Mouse (Mus musculus) kidney, adult 8-10 months (tissue): ENCODE results near the gene Acox2.
A peak's percentile ranks its signal among the peaks of the same experiment; 100 is the strongest.
"Not testable (repeated sequence)": the region's sequence is repeated elsewhere in the genome, so short reads cannot be mapped to it uniquely, and the experiment has no call there.

Source experiments
- DNase-seq, 2 experiments: peaks; one replicate each; pipeline ENCODE4 v3.0.0; 2022

Acox2 gene

DNA sequence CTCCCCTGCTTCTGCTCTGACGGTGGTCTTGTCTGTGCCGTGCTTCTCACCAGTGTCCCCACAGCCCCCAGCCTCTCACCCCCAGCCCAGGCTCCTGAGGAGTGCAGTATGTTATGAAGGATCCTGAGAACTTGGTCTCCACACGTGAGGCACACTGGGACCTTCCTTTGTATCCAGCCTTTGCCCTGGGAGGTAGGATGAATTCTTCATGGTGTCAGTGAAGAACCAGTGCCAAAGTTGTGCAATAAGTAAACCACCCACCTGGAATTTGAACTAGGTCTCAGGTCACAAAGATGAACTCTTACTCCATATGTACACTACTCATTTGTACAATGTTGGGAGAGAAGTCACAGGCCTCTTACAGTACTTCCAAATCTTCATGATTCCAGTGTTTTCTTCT lies at the start of gene Acox2:
TSS of gene Acox2 (minus strand) at position 188 of the 400 bp plus-strand sequence.
- peak; percentile 76 to 86 for DNase-seq

DNA sequence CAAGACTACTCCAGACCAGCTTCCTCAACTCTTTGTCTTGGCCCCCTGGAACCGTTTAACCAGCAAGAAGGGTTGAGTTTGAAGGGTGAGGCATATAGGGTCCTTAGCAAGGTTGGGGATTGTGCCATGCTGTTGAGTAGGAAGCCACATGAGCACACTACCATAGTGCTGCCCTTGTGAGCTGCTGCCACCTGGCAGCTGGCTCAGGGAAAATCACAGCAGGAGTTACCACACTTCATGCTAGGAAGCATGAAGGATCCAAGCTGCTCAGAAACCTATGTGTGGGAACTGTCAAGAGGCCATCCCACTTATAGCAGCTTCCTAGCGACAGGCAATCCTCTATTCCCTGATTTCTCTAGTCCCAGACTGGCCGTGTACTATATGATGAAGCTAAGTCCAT lies 49.5 kb upstream of the Acox2 start:
- DNase-seq, result no peak

DNA sequence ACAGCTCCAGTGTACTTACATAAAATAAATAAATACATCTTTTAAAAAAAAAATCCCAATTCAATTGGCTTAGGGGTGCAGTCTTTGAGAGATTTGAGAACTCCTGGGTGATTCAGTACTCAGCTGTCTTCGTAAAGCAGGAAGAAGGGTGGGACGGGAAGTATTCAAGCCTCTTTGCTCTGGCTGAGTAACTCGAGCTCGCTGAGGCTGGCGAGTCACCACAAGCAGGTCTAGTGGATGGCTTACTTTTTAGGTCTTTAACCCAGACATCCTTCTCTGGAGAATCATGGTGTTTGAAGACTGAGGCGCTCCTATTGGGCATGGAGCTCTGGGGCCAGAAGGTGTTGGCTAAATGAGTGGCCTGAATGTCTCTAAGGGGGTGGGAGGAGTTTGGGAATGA lies 47.7 kb upstream of the Acox2 start:
- no peak for DNase-seq

DNA sequence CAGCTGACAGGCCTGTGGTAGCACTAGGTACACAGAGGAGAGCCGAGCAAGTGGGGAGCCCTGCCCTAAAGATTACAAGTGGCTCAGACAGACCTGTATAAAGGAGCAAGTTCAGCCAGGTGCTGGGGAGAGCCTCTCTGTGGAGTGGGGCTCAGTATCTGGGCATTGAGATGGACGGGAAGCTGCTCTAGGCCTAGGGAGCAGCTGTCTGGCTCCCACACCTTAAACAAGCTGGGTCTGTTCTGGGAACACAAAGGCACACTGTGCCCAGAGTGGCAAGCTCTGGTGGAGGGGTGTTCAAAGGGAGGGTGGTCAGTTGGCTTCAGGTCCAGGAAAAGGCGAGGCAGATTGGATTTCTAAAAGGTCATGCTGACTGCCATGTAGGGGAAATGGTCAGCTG lies 45.9 kb upstream of the Acox2 start:
- DNase-seq, result no peak

DNA sequence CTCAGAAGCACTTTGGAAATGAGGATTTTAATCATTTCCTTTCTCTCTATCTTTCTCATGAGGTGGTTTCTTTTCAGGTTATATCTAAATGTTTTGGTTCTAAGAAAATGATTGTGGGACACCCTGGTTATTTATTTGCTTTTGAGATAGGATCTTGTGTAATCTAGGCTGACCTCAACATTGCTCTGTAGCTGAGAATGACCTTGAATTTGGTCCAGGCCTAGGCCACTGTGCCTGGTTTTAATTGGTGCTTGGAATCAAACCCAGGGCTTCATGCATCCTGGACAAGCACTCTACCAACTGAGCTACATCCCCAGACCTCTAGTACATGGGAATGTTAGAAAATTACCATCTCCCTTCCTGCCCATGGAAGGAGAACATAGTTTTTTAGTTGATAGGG lies 44.9 kb upstream of the Acox2 start:
- DNase-seq, result no peak

DNA sequence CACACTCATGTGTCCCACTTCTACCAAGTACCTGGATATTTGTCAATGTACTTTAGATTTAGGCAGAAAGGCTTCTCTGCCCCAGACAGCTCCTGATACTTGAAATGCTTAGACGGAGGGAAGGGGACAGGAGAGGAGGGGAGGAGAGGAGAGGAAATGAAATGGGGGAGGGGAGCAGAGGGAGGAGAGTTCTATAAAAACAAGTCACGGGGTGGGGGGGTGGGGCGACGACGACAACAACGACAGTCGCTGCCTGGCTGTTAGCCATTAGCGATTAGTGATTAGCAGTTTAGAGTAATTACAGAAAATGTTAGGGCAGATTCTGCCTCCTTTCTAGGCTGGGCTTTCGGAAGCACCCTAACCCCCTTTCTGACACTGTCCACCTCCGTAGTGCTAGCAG lies 43.5 kb upstream of the Acox2 start:
- no peak for DNase-seq

DNA sequence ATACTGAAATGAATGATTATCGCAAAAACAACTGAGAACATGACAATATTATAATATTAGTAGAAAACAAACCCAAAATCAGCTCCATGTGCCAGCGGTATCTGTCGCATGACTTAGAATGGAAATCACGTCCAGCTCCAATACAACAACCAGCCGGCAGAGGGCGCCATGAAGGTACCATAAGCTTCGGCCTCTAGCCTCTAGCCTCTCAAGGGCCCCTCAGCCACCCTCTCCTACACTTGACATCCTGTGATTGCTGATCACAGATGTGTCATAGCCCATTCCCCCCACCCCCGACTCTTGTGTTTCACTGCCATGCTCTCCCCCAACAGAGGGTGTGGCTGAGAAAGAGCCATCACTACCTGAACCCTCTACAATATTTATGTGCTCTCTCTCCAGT lies 41.1 kb upstream of the Acox2 start:
- DNase-seq, result peak in 1 of 2 experiments; percentile 81

DNA sequence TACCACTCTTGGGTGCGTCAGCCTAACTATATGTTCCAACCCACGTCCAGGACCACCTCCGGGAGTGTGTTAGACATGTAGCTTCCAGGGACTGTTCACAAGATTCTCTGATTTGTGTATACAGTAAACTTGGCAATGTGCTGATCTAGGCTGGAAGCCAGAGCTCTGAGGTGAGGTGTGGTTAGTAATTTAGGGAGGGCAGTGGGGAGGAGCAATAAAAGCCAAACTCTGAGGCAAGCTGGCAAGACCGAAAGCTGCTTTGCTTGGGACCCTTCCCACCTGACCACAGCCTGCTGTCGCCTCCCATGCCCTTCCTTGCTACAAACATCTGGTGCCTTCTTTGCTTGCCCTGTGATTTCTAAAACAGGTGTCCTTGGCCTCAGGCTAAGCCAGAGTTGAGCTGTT lies 38.7 kb upstream of the Acox2 start:
- DNase-seq, result no peak

DNA sequence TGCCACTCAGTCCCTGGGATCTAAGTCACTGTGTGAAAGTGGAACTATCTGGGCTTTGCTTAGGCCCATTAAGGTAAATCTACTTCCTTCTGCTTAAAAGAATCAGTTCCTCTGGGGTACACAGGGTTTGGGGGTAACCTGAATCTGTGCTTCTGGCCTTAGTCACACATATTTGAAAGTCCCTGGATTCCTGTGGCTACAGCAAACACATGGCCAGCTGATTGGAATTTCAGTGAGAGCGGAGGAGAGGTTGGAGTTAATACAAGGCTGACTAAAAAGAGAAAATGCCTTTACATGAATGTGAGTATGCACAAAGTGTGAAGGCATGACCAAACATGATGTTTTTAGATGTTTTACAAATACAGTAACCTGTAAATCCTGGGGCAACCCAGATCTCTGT lies 35.1 kb upstream of the Acox2 start:
- no peak for DNase-seq

DNA sequence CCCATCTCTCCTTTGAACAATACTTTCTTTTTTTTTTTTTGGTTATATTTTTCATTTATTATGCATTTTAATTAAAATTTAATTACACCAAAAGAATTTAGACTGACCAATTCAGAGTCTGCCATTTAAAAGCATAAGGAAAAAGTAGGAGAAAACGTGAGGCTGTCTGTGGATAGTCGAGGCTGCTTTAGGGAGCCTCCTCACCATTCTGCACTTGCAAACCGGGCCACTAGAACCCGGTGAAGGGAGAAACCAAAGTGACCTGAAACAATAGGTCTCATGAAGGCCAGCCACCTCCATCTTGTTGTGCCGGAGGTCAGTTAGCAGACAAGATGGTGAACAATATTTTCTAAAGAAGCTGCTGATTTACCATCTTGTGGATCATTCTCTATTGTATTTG lies 27.4 kb upstream of the Acox2 start:
- DNase-seq, result peak in 1 of 2 experiments; percentile 66

DNA sequence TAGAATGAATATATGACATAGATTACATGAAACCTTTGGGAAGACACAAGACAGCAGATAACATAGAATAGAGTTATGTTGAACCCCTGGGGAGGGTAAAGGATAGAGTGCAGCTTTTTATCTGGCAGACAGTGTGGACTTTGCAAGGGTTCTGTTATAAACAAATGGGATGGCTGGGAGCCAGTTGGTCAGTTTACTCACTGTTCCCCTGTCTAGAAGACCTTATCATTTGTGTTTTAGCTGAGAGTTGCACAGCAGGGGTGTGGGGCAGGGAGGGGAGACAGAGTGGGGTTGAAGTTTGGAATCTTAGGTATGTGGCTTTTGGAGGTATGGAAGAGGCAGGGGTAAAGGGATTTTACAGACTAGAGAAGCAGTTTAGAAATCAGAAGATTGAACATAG lies 24.6 kb upstream of the Acox2 start:
- DNase-seq, result no peak

DNA sequence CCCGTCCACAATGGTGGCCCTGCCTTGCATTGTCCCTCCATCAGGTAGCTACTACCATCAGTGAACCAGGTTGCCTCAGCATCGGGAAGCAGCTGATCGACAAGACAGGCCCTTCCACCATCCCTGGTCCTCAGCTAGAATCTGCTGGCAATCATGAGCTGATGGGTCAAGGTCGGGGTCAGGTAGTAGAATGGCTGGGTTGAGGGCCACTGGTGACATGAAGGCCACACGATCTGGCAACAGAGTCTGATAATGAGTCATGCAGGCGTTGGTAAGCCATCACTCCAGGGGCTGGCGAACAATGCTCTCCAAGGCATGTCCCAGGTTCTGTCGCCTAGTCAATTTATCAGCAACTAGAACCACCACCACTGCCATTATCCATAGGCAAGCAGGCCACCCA lies 12.1 kb upstream of the Acox2 start:
- not testable (repeated sequence) for DNase-seq

DNA sequence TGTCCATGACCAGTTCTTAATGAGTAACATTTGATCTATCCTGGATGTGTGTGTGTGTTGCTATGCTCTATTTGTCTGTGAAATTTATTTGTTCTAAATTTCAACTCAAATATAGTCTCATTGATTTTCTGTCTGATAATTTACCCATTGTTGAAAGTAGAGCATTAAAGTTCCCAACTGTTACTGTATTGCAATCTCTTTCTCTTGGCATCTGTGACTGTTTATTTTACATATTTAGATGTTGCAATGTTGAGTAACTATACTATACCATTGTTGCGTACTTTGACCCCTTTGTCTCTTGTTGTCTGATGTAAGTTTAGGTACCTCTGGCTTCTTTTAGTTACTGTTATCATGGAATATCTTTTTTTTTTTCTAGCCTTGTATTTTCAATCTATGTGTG lies 5.2 kb upstream of the Acox2 start:
- DNase-seq, result no peak

DNA sequence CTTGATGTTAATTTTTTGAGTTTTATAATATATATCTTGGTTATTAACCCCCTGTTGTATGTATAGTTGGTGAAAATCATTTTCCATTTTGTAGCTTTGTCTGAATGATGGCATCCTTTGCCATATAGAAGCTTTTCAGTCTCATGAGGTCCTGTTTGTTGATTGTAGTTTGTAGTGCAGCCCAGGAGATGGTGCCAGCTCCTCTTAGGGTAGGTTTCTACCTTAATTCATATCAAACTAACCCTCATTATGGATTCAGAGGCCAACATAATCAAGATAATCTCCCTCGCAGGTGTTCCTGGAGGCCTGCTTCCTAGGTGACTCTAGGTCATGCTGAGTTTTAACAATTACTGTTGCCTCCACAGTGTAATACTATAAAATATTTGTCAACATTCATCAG lies 3.1 kb upstream of the Acox2 start:
- DNase-seq, result peak in 1 of 2 experiments; percentile 43

DNA sequence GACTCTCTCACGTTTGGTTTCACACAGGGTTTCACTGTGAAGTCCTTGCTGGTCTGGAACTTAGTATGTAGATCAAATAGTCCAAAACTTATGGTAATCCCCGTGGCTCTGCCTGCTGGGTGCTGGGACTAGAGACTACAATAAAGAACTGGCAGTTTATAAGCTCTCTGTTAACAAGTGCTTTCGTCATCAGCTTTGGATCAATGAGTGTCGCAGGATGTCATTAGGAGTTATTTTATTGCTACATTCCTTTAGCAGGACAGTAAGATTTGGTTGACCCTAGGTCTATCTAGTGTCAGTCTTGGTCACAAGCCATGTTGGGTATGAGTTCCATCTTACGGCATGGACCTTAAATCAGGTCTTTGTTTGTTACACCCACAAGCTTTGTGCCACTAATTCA lies 1.1 kb upstream of the Acox2 start:
- no peak for DNase-seq

DNA sequence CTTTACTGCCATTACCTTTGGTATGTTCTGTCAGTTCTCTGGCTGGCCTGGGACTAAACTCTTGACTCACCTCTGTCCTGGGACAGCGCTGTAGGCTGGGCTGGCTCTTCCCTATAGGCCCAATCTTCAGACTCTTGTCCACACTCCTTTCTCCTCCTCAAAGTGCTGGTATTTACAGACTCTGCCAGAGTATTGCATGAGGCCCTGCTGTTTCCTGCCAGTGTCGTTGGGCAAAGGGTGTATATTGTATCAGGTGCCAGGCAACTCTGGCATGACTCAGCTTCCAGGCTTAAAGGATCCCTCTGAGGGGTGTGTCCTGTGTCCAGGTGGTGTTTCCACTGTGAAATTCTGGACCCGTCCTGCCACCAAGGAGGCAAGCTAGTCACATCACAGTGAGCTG lies 401 bp downstream of the Acox2 start:
- peak; percentile 32 to 52 for DNase-seq

DNA sequence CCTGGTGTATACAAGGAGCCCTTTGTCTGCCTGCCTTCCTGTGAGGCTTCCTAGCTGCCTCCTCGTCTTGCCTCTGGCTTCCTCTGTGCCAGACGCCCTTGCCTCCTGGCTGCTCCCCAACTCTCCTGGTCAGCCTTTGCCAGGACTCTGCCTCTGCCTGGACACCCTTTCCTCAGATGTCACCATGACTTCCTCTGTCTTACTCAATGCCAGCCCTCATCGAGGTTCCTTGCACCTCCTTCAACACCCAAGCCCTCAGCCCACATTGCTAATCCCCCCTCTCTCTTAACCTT lies 872 bp downstream of the Acox2 start:
- DNase-seq, result peak; percentile 63 to 74

DNA sequence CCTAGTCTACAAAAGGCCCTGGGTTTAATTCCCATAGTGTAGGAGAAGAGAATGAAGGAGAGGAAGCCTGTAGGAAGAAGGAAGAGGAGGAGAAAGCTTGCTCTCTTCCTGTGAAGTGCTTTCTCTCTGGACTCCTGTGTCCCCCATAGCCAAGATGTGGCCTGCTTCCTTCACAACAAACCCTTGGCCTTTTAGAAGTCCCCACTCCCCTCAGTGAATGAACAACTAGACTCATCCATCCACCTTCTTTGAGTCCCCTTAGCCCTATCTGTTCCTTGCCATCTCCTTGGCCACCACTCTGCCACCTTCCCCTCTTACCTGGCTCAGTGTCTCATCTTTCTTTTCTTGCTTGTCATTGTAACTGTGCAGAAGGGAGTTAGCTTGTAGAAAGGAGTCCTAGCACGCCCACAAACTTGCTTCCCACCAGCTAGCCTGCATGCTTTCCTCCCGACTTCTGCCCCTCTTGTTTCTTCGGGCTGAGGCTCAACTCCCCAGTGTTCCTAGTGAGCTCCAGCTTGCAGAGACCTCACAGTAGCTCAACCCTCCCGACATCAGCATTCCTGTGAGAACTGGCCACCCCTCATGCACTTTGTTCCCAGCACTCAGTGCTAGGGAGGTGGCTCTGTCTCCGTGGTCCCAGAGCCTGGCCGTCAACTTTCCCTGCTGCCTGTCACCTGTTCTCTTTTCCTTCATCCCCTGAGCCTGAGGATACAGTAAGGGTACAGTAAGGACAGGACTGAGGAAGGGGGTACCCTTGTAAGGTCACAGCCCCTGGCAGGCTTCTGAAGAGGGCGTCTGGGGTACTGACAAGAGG lies 1.4 kb downstream of the Acox2 start:
- peak; percentile 29 to 37 for DNase-seq

DNA sequence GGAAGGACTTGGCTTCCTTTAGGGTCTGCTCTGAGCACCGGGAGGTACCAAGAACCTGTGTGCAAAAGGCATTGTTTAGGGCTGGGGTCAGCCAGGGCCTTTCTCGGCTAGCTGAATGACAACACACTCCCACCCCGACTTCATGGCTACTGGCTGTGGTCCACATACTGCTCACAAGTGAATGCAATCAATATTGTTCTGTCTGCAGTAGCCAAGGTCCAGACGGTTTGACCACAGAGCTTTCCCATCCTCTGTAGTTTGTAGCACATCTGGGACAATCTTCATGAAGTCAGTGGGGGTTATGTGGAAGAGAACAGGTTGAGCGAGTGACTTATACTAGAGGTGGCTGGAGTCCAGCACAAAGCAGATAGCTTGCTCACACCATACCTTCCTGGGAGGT lies 2.3 kb downstream of the Acox2 start:
- DNase-seq, result no peak

DNA sequence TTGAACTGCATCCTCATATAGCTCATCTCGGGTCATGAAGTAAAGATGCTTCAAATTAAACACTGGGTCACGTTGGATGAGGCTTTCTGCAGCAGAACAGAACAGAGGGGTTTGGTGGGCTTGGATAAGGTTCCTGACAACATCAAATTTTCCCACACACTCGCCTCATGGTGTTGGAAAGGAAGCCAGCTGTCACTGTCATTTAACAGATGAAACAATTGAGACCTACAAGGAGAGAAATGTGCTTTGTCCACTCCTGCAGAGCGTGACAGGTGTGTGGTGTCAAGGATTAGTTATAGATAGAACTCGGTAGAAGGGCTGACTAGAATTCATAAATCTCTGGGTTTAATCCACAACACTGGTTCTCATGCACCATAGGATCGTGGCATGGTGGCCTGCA lies 3.1 kb downstream of the Acox2 start:
- DNase-seq, result no peak

DNA sequence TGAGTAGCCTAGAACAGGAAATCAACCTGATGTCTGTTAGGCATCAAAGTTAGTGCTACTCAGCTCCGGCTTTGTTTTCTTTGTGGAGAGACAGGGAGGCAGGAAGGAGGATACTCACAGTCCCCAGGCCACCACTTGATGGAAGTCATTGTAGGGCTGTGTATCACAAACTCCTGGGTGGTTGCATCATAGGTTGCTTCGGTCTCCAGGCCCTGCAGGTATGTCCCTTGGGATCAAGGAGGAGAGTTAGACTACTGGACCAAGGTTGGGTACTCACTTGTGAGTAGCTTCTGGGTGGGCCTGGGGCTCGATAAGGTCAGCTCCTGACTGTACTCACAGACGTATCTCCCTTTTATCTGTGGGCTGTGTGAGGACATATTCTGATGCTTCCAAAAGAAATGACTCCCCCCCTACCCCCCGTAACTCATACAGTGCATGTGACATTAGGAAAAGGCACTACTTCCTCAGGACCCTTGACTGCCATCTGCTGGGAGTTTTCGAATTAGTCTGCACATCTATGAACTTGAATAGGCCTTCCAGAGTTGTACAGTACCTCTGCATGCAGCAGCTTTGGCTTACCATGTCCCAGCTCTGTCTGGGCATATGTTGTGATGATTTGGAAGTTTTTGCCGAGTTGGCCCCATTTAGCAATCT lies 4.0 kb downstream of the Acox2 start:
- peak; percentile 60 to 82 for DNase-seq

DNA sequence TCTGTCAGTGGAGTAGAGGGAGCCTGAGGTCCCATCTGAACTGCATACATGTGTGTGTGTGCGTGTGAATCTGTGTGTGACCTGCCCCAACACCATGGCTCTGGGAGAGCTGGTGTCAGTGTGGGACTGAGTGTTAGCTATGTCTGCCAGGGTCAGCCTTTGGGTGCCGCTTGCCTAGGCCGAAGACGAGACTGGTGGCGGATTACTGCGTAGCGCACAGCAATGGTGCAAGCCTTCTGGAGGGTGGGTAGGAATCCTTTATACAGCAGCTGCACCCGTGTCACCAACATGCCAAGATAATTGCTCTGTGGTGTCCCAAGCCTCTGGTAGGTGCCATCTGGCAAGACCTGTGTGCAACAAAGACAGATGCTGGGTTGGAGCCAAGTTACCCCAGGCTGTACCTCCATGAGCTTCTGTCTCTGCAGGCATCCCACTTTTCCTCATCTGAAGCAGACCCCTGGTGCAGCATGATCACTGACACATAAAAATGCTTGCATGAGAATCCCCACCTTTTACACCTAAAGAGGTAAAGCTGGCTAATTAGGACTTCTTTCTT lies 7.7 kb downstream of the Acox2 start:
- DNase-seq, result no peak

DNA sequence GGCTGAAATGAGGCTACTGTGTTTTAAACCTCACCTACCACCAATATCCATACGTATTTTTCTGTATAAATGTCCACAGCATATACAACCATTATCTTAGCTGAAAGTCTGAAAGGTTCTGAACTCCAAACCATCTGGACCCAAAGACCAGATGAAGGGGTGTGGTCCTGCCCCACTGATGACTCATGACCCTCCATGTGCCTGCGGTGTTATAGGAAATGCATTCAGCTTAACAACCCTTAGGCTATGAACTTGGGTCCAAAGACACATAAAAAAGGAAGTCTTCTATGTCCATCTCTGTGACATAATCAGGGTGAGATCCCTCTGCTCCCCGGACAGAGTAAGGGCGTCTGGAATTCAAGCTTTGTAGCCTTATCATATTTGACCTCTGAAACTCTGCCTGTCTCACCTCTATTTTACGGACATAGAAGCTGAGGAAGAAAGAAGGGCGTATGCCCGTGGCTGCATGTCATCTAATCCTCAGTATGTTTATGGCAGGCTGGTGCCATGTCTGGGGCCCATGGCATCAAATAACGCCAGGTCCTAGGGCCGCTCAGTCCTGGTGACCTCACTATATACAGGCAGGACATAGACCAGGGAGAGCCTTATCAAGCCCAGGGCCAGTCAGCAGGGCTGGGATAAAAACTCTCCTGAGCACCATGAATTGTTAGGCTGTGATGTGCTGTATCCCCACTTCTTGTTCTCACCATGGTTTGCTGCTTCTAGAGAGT lies 8.8 kb downstream of the Acox2 start:
- DNase-seq, result no peak

DNA sequence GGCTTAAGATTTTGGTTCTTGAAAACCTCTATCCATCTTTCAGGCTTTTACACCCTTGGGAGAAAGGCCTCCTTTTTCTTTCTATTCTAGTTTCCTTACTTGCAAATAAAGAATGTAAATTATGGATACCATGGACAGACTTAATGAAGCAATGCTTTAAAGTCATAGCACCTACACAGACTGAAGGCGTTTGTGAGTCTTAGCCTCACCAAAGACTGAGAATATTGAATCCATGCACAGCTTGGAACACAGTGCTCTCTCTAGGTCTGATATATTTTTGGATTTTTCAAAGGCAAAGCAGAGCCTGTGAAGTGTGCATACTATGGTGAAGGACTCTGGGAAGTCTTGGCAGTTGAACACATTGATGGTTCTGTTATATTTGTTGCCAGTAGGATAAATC lies 9.9 kb downstream of the Acox2 start:
- no peak for DNase-seq
